In the genomic region with DNA sequence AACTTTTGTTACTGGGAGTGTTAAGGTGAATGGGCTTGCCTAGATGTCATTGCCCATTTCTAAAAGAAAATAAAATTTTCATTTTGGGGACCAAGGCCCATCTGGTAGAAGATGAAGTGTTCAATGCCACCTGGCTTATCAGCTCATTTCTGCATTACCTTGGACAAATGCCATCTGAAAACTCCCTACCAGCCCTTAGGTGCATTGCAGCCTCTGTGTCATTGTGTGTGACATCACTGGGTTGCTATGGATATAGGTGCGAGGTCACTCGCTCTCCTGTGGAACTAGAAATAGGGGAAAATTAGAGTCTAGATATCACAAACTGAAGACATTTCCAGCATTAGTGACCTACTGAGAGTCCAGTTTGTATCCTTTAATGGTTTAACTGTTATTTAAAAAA, we compare ENCODE assay signal across 8 mouse cellular contexts. TPM values are rescaled to one million over a fixed set of nuclear protein-coding genes. Genes with fewer than 3 reads are reported as not detected.
DNase-seq lines count a peak whose midpoint lies in the region; ATAC-seq lines count a peak whose summit lies in the region.

No protein-coding gene starts in this region.

- peak overlapping the region; percentile 75 for H3K4me2 ChIP-seq in forebrain, embryonic 11.5 days (ENCODE audit: low read depth, low read length, severe bottlenecking)

- H3K9ac ChIP-seq in forebrain, embryonic 11.5 days (ENCODE audit: low read length): no peak overlapping the region

- DNase-seq in cerebellum, adult 11-12 months: peak; percentile 56
- no peak for DNase-seq in cerebellum, postnatal 25 days
- DNase-seq in 3T3-L1 (ENCODE audit: low read depth, low spot score): peak; percentile 61
- no peak for DNase-seq in forebrain, embryonic 11.5 days (ENCODE audit: low spot score)
- DNase-seq in c-Kit-positive CD71-positive TER-119-positive erythroid progenitor cells, embryonic 14.5 days (ENCODE audit: low spot score): no peak
- DNase-seq in left cerebral cortex, adult 18-20 months (ENCODE audit: low spot score in 2 of 2): no peak
- no peak for DNase-seq in frontal cortex, postnatal 14 days (ENCODE audit: low spot score in 2 of 2)

- peaks cover 68% of the 10 kb centered on the region for H3K79me2 ChIP-seq in macrophage (ENCODE audit: inconsistent target)

- no peak overlapping the region for H3K27ac ChIP-seq in forebrain, embryonic 11.5 days (ENCODE audit: low read depth, low read length)
- no peak overlapping the region for H3K27ac ChIP-seq in macrophage

- H3K36me3 ChIP-seq in forebrain, embryonic 11.5 days (ENCODE audit: control insufficient read depth, insufficient read depth, low read length): peaks cover 2% of the 10 kb centered on the region; the same call in 1 of the 2 replicates
- H3K36me3 ChIP-seq in macrophage (ENCODE audit: inconsistent target): peaks cover 47% of the 10 kb centered on the region

- no peak for ATAC-seq in forebrain, embryonic 11.5 days (replicated peaks; ENCODE audit: low FRiP score)

- H3K4me1 ChIP-seq in forebrain, embryonic 11.5 days (replicated peaks; ENCODE audit: control insufficient read depth, insufficient read depth, low read length): peaks cover 7% of the 10 kb centered on the region; the same call in 1 of the 2 replicates

- H3K27me3 ChIP-seq in forebrain, embryonic 11.5 days (ENCODE audit: control insufficient read depth, insufficient read depth, low read length): no peaks in the 10 kb centered on the region

- H3K9me3 ChIP-seq in forebrain, embryonic 11.5 days (ENCODE audit: control insufficient read depth, low read length): no peaks in the 10 kb centered on the region

- 83% methylated on average over 2 of the region's 2 CpGs for WGBS in forebrain, embryonic 11.5 days
- WGBS in macrophage (ENCODE audit: missing documents): 94% methylated on average over 2 of the region's 2 CpGs

- H3K4me3 ChIP-seq in forebrain, embryonic 11.5 days (ENCODE audit: low read depth, low read length): peak overlapping the region; percentile 69
- peak overlapping the region; percentile 96; the same call in 1 of the 2 replicates for H3K4me3 ChIP-seq in macrophage (ENCODE audit: inconsistent target)

RNA-seq across cellular contexts. Expression of gene Ywhag, which starts 2.1 kb away (rescaled TPM):
- polyA plus RNA-seq in forebrain, embryonic 11.5 days (2014; fragmentation: Nextera tagmentation; extraction: Ambion mirVana): 147 and 161 TPM in 2 replicates
- 100 to 1,000 TPM in 20 of 26 experiments, 10 to 100 TPM in 6; 53.4 to 231 (median 136) TPM for total RNA-seq in macrophage (2018; cell fraction: chromatin; rRNA removed)
- 100 to 1,000 TPM; 212 to 334 (median 277) TPM for total RNA-seq in macrophage (2018; cell fraction: cytosol; rRNA removed)
- total RNA-seq in macrophage (2018; cell fraction: nucleus; rRNA removed): 100 to 1,000 TPM in 24 of 26 experiments, 10 to 100 TPM in 2; 92.5 to 392 (median 213) TPM
- polyA plus RNA-seq in macrophage (2018): 161 to 315 TPM (median 200 TPM) in 3 replicates
- 1,000 to 10,000 TPM; 1,157 to 1,215 TPM for total RNA-seq in left cerebral cortex, adult 18-20 months (2021)

RNA-seq across cellular contexts. Expression of gene Ssc4d, which starts 42.0 kb away (rescaled TPM):
- polyA plus RNA-seq in forebrain, embryonic 11.5 days (2014; fragmentation: Nextera tagmentation; extraction: Ambion mirVana): 1.2 and 1.5 TPM in 2 replicates
- 1 to 10 TPM in 24 of 26 experiments, not detected in 2; 1.1 to 5.4 (median 2.5) TPM for total RNA-seq in macrophage (2018; cell fraction: chromatin; rRNA removed)
- total RNA-seq in macrophage (2018; cell fraction: cytosol; rRNA removed): 1 to 10 TPM; 1.6 to 5.2 (median 3.2) TPM
- 1 to 10 TPM in 25 of 26 experiments, under 1 TPM in 1; 0.93 to 5.9 (median 3.7) TPM for total RNA-seq in macrophage (2018; cell fraction: nucleus; rRNA removed)
- polyA plus RNA-seq in macrophage (2018): 2.8 to 3.3 TPM (median 3.0 TPM) in 3 replicates
- total RNA-seq in left cerebral cortex, adult 18-20 months (2021): 1 to 10 TPM in 1 of 2 experiments, under 1 TPM in 1; 0.79 to 1.3 TPM

RNA-seq across cellular contexts. Expression of gene Hspb1, which starts 44.6 kb away (rescaled TPM):
- 11.4 and 11.8 TPM in 2 replicates for polyA plus RNA-seq in forebrain, embryonic 11.5 days (2014; fragmentation: Nextera tagmentation; extraction: Ambion mirVana)
- total RNA-seq in macrophage (2018; cell fraction: chromatin; rRNA removed): 1 to 10 TPM in 1 of 26 experiments, not detected in 25; 7.5 TPM
- total RNA-seq in macrophage (2018; cell fraction: cytosol; rRNA removed): 1 to 10 TPM in 1 of 26 experiments, under 1 TPM in 15, not detected in 10; 0.14 to 1.1 (median 0.39) TPM
- under 1 TPM in 1 of 26 experiments, not detected in 25; 0.70 TPM for total RNA-seq in macrophage (2018; cell fraction: nucleus; rRNA removed)
- polyA plus RNA-seq in macrophage (2018): 0.23 to 0.43 TPM in 2 of 3 replicates, not detected in the other
- 10 to 100 TPM; 16.5 to 31.4 TPM for total RNA-seq in left cerebral cortex, adult 18-20 months (2021)

RNA-seq across cellular contexts. Expression of gene Zp3, which starts 47.5 kb away (rescaled TPM):
- not detected in 2 replicates for polyA plus RNA-seq in forebrain, embryonic 11.5 days (2014; fragmentation: Nextera tagmentation; extraction: Ambion mirVana)
- not detected for total RNA-seq in macrophage (2018; cell fraction: chromatin; rRNA removed)
- total RNA-seq in macrophage (2018; cell fraction: cytosol; rRNA removed): not detected
- not detected for total RNA-seq in macrophage (2018; cell fraction: nucleus; rRNA removed)
- polyA plus RNA-seq in macrophage (2018): not detected in 3 replicates
- not detected for total RNA-seq in left cerebral cortex, adult 18-20 months (2021)

Comparison
In these comparisons a context has a peak if more than half of its experiments do, and no peak if none do; other contexts are left out.
1. DNase-seq: peak in cerebellum, adult 11-12 months (single experiment) and 3T3-L1 (single experiment); none in cerebellum, postnatal 25 days (0 of 2), forebrain, embryonic 11.5 days (single experiment), c-Kit-positive CD71-positive TER-119-positive erythroid progenitor cells, embryonic 14.5 days (single experiment), left cerebral cortex, adult 18-20 months (0 of 2) and frontal cortex, postnatal 14 days (0 of 2).